Mouse (Mus musculus) spleen, adult 2 months (tissue): ENCODE measurements around the gene Pde8a.

Source experiments
- CTCF ChIP-seq: fragments of 200-500 bp; IDR thresholded peaks from 2 replicates; pipeline ENCODE4 v1.5.1; 2011; ENCODE audit warnings: mild to moderate bottlenecking, inconsistent platforms; ENCODE audit not compliant: insufficient read depth, insufficient read length, insufficient replicate concordance; ENCODE audit errors: extremely low read depth
- POLR2A ChIP-seq: fragments of 200-500 bp; IDR thresholded peaks from 2 replicates; pipeline ENCODE4 v1.6.1; 2011; ENCODE audit warnings: low read depth, low read length, inconsistent platforms

- TF ChIP-seq CTCF (no peak), POLR2A (no peak)
These were observed 44.0 kb upstream of the Pde8a start for GRCm38 (mm10) chr7:81169351-81169750.
